Mouse (Mus musculus) heart, adult 2 months (tissue): ENCODE measurements around the gene Nell2. TPM values are rescaled to one million over a fixed set of nuclear protein-coding genes. Genes with fewer than 3 reads are reported as not detected.

Experiments used
- DNase-seq, 2 experiments: peaks; one replicate each; pipeline ENCODE4 v3.0.0; 2021
- H3K27ac ChIP-seq: fragments of 200-600 bp; 2 replicates; pipeline ENCODE4 v1.8.1; 2022
- H3K27me3 ChIP-seq: fragments of 200-500 bp; 2 replicates; pipeline ENCODE4 v1.6.1; 2012; ENCODE audit warnings: mild to moderate bottlenecking, low read length, inconsistent platforms, mixed read lengths; ENCODE audit not compliant: control insufficient read depth, insufficient read depth
- H3K36me3 ChIP-seq: fragments of 200-500 bp; 2 replicates; pipeline ENCODE4 v1.6.1; 2012; ENCODE audit warnings: low read length, inconsistent platforms; ENCODE audit not compliant: control insufficient read depth, insufficient read depth
- H3K4me1 ChIP-seq: fragments of 200-500 bp; 2 replicates; pipeline ENCODE4 v1.6.1; 2011; ENCODE audit warnings: low read length; ENCODE audit not compliant: control insufficient read depth, insufficient read depth
- H3K4me3 ChIP-seq: fragments of 200-600 bp; 2 replicates; pipeline ENCODE4 v1.8.1; 2022
- H3K79me2 ChIP-seq: fragments of 200-500 bp; replicated peaks from 2 replicates; pipeline ENCODE4 v1.6.1; 2012; ENCODE audit warnings: mild to moderate bottlenecking, inconsistent platforms, low read length, moderate library complexity, mixed read lengths; ENCODE audit not compliant: control insufficient read depth, insufficient read depth
- H3K9ac ChIP-seq: fragments of 200-500 bp; 2 replicates; pipeline ENCODE4 v1.6.1; 2012; ENCODE audit warnings: low read depth, mild to moderate bottlenecking, control low read depth, inconsistent platforms, low read length, mixed read lengths
- CTCF ChIP-seq: fragments of 200-600 bp; IDR thresholded peaks from 2 replicates; pipeline ENCODE4 v1.8.1; 2022; ENCODE audit warnings: antibody characterized with exemption, mild to moderate bottlenecking, moderate library complexity
- EP300 ChIP-seq: fragments of 200-500 bp; IDR thresholded peaks from 2 replicates; pipeline ENCODE4 v1.6.1; 2011; ENCODE audit warnings: low read depth, low read length, control low read depth; ENCODE audit not compliant: insufficient read depth
- POLR2A ChIP-seq: fragments of 200-500 bp; IDR thresholded peaks from 2 replicates; pipeline ENCODE4 v1.6.1; 2011; ENCODE audit warnings: mild to moderate bottlenecking, low read depth, low read length, control low read depth; ENCODE audit not compliant: insufficient read depth
- WGBS: fragments of 180-500 bp; shearing (Covaris S2); methylation state at CpG from one replicate; pipeline ENCODE4 v1.1.7; 2018; 5-methylcytosine and 5-hydroxymethylcytosine counted together
- intact Hi-C: fragments of 180-260 bp; cut with DNase I; formaldehyde crosslinking; loops from one replicate; pipeline ENCODE4 v1.15.1; 2025
- polyA plus RNA-seq: library from polyadenylated mRNA; depleted of rRNA; stranded (reverse); fragments of >200 nt; gene quantifications from 2 replicates; pipeline ENCODE4 v1.2.3, GENCODE M21; 2012
- total RNA-seq, 2 experiments: library from RNA; stranded (reverse); gene quantifications; 2 replicates each; pipeline ENCODE4 v1.2.3; 2021

Nell2 gene
- total and polyA plus RNA-seq, 3 experiments, result 0.06 to 0.08 TPM; not detected in 1

DNA sequence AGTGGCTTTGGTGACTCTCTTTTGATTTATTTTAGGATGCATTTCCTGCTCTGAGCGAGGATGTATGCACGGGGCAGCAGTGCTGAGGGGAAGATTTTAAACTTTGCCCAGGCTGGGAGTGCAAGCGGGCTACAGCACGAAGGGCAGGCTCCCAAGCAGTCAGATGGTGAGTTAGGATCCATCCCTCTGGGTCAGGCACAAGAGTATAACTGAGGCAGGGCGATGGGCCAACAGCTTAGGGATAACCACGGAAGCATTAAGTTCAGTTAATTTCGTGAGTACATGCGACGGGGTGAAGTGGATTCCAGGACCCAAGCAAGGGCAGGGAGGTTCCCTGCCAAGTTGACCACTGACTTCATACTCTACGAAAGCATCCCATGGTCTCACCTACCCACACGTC is 83.8 kb downstream of the Nell2 start:
- 75% methylated on average over 11 of the region's 11 CpGs for WGBS
- no peaks in the 10 kb centered on the region for H3K79me2 ChIP-seq
- H3K27me3 ChIP-seq, result no peaks in the 10 kb centered on the region
- H3K9ac ChIP-seq, result no peak overlapping the region
- H3K4me3 ChIP-seq, result no peak overlapping the region
- no peak for TF ChIP-seq EP300
- no peak for TF ChIP-seq POLR2A
- TF ChIP-seq CTCF, result no peak
- H3K27ac ChIP-seq, result no peak overlapping the region
- no peaks in the 10 kb centered on the region for H3K36me3 ChIP-seq
- intact Hi-C loops, result no loop called here
- H3K4me1 ChIP-seq, result no peaks in the 10 kb centered on the region
- no peak for DNase-seq

DNA sequence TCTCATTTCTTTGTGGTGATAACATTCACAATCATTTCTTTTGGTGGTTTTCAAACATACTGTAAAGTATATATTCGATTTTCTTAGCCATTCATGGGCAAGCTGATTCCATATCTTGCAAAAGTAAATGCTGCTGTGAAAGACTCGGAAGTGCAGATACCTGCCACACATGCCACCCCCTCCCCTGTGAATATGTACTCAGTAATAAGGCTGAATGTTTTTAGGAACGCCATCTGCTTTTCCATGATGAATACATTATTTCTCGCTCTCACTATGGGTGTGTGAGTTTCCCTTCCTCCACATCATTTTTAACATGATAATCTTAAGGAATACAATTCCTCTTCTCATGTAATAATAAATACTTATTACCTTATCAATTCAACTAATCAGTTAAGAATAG is 90.6 kb downstream of the Nell2 start:
- intact Hi-C loops, result no loop called here
- TF ChIP-seq CTCF (no peak), POLR2A (no peak), EP300 (no peak)
- WGBS, result 83% methylated on average over 4 of the region's 4 CpGs
- no peaks in the 10 kb centered on the region for H3K36me3 ChIP-seq
- 0 out of 2 replicates have a peak, but pooled peaks cover 2% of the 10 kb centered on the region for H3K27me3 ChIP-seq
- no peaks in the 10 kb centered on the region for H3K79me2 ChIP-seq
- no peak overlapping the region for H3K27ac ChIP-seq
- no peak for DNase-seq
- H3K4me3 ChIP-seq, result no peak overlapping the region
- H3K9ac ChIP-seq, result no peak overlapping the region
- H3K4me1 ChIP-seq, result no peaks in the 10 kb centered on the region

DNA sequence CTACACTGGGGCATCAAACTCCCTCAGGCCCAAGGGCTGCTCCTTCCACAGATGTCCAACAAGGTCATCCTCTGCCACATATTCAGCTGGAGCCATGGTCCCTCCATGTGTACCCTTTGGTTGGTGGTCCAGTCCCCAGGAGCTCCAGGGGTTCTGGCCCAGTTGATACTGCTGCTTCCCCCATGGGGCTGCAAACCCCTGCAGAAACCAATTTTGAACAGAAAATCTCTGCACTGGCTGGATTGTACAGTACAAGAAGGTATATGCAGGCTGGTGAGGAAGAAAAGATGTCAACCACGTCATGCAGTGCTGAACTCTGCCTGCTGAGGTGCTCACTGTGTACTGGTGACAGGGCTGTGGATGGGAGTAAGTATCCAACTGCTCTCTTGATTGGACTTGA is 92.1 kb downstream of the Nell2 start:
- H3K27ac ChIP-seq, result no peak overlapping the region
- WGBS, result 58% methylated on average over 1 of the region's 1 CpGs
- intact Hi-C loops, result no loop called here

DNA sequence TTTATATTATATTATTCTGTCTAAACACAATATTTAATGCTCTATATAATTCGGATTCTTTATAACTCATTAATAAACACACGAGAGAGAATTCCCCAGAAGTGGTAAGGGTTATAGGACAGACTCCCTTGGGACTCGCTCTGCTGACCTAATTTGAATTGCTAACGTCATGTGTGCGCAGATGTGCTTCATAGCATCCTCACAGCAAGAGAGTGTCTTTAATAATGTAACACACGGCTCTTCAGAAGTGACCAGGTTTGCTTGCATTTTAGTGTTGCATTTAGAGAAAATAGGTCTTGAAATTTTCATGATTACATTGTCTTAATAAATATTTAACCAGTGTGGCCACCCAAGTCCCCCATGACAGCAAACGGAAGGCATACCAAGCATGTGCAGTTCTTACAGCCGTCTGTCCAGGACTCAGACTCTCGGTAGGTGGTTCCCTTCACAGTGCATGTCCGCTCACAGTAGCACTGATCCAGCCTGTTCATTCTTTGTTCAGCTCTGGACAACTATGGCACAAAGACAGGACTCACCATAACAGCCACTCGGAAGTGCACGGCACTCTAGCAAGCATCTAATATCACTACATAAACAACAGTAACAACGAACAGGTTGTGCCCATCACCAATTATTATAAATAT is 97.1 kb downstream of the Nell2 start:
- TF ChIP-seq POLR2A (no peak), CTCF (no peak), EP300 (no peak)
- Histone ChIP-seq H3K4me1 (no peaks in the 10 kb centered on the region), H3K27ac (no peak overlapping the region), H3K27me3 (0 out of 2 replicates have a peak, but pooled peaks cover 2% of the 10 kb centered on the region), H3K4me3 (no peak overlapping the region), H3K36me3 (no peaks in the 10 kb centered on the region), H3K9ac (no peak overlapping the region), H3K79me2 (no peaks in the 10 kb centered on the region)
- intact Hi-C loops, result no loop called here
- WGBS, result 78% methylated on average over 13 of the region's 13 CpGs
- no peak for DNase-seq

More for the DNA sequence above, 92.1 kb downstream of the Nell2 start:
- TF ChIP-seq CTCF (no peak), POLR2A (no peak), EP300 (no peak)
- 0 out of 2 replicates have a peak, but pooled peaks cover 2% of the 10 kb centered on the region for H3K27me3 ChIP-seq
- H3K79me2 ChIP-seq, result no peaks in the 10 kb centered on the region
- DNase-seq, result no peak
- H3K4me3 ChIP-seq, result no peak overlapping the region
- H3K4me1 ChIP-seq, result no peaks in the 10 kb centered on the region
- H3K9ac ChIP-seq, result no peak overlapping the region
- H3K36me3 ChIP-seq, result no peaks in the 10 kb centered on the region

DNA sequence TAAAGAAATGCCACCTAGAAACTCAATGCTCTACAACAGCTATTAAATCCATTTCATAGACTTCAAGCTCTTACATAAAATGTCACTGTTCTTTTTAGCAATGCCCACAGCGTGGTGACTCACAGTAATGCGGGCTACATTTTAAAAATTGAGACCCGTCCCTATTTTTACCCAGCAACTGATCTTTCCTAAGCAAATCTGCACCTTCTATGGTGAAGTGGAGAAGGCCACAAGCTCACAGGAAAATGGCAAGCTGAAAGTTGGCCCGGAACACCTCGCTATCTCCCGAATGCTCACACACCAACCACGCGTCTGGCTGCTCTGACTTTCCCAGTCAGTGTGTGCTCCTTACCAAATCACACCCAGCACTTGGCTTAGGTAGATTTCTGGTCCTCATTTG is 98.4 kb downstream of the Nell2 start:
- DNase-seq, result no peak
- H3K4me3 ChIP-seq, result no peak overlapping the region
- no peak for TF ChIP-seq EP300
- no peak for TF ChIP-seq CTCF
- no peak for TF ChIP-seq POLR2A
- H3K9ac ChIP-seq, result no peak overlapping the region
- WGBS, result 86% methylated on average over 8 of the region's 8 CpGs
- intact Hi-C loops, result no loop called here
- H3K79me2 ChIP-seq, result no peaks in the 10 kb centered on the region
- no peaks in the 10 kb centered on the region for H3K36me3 ChIP-seq
- H3K4me1 ChIP-seq, result no peaks in the 10 kb centered on the region
- H3K27me3 ChIP-seq, result no peaks in the 10 kb centered on the region
- H3K27ac ChIP-seq, result no peak overlapping the region

DNA sequence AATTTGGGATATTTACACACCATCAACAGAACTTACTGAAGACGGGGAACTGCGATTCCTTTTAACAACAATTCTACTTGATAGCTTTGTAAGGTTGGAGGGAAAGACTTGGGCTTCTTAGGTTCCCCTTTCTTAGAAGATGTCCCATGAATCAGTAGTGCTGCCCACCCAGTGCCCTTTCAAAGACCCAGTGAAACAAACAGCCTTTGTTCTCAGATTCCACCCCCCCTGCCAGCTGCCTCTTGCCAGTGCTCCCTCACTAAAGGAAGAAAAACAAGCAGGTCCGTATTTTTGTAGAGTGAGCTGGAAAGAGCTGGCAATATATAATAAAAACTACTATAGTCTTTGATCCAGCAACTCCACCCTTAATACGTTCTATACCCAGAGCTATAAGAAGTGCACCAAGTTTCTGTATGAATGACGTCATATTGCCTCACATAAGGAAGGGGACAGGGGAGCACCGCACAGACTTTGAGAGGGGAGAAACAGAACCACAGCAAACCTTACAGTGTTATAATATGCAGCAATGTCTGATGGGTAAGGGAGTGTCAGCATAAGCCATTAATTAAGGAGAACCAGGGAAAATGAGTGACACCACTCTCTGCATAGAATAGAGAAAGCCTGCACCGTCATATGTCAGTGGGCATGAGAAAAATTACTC is 100.2 kb downstream of the Nell2 start:
- WGBS, result 73% methylated on average over 7 of the region's 7 CpGs
- DNase-seq, result no peak
- TF ChIP-seq POLR2A (no peak), CTCF (no peak), EP300 (no peak)
- Histone ChIP-seq H3K27me3 (no peaks in the 10 kb centered on the region), H3K9ac (no peak overlapping the region), H3K4me1 (no peaks in the 10 kb centered on the region), H3K79me2 (no peaks in the 10 kb centered on the region), H3K27ac (no peak overlapping the region), H3K36me3 (no peaks in the 10 kb centered on the region), H3K4me3 (no peak overlapping the region)
- intact Hi-C loops, result no loop called here
